Mouse (Mus musculus): ENCODE results near the gene Cxcr3. TPM values are rescaled to one million over a fixed set of nuclear protein-coding genes. Genes with fewer than 3 reads are reported as not detected.

Gene Cxcr3
- polyA plus RNA-seq, 1 experiment from 2014 or later, result 0.13 TPM

GRCm38 (mm10) chrX:101698232-101698631 is 35.8 kb downstream of the Cxcr3 start:
- Histone ChIP-seq H3K4me3 (ENCODE audit: low read depth, low read length) (no peak overlapping the region), H3K9ac (ENCODE audit: low read length) (no peak overlapping the region), H3K36me3 (ENCODE audit: control insufficient read depth, insufficient read depth, low read length) (no peaks in the 10 kb centered on the region), H3K4me2 (ENCODE audit: low read depth) (no peak overlapping the region), H3K27me3 (ENCODE audit: control insufficient read depth, insufficient read depth, low read length) (no peaks in the 10 kb centered on the region), H3K4me1 (ENCODE audit: control insufficient read depth, insufficient read depth, low read length) (no peaks in the 10 kb centered on the region), H3K9me3 (ENCODE audit: control insufficient read depth, low read length) (no peaks in the 10 kb centered on the region), H3K27ac (ENCODE audit: low read depth, low read length) (no peak overlapping the region)
- DNase-seq (ENCODE audit: low spot score), result no peak
- WGBS, result 68% methylated on average over 21 of the region's 23 CpGs
- no peak for ATAC-seq (ENCODE audit: insufficient read depth, low FRiP score, low TSS enrichment)

GRCm38 (mm10) chrX:101697537-101697936 is 36.5 kb downstream of the Cxcr3 start:
- H3K4me1 ChIP-seq (ENCODE audit: control insufficient read depth, insufficient read depth, low read length), result no peaks in the 10 kb centered on the region
- ATAC-seq (ENCODE audit: insufficient read depth, low FRiP score, low TSS enrichment), result no peak
- no peaks in the 10 kb centered on the region for H3K36me3 ChIP-seq (ENCODE audit: control insufficient read depth, insufficient read depth, low read length)
- no peak for DNase-seq (ENCODE audit: low spot score)
- H3K27ac ChIP-seq (ENCODE audit: low read depth, low read length), result no peak overlapping the region
- no peaks in the 10 kb centered on the region for H3K9me3 ChIP-seq (ENCODE audit: control insufficient read depth, low read length)
- no peak overlapping the region for H3K9ac ChIP-seq (ENCODE audit: low read length)
- H3K27me3 ChIP-seq (ENCODE audit: control insufficient read depth, insufficient read depth, low read length), result no peaks in the 10 kb centered on the region
- WGBS, result 71% methylated on average over 33 of the region's 54 CpGs
- no peak overlapping the region for H3K4me2 ChIP-seq (ENCODE audit: low read depth)
- no peak overlapping the region for H3K4me3 ChIP-seq (ENCODE audit: low read depth, low read length)

GRCm38 (mm10) chrX:101695686-101696085 is 38.4 kb downstream of the Cxcr3 start:
- H3K9me3 ChIP-seq (ENCODE audit: control insufficient read depth, low read length), result no peaks in the 10 kb centered on the region
- 93% methylated on average over 27 of the region's 27 CpGs for WGBS
- ATAC-seq (ENCODE audit: insufficient read depth, low FRiP score, low TSS enrichment) (no peak), DNase-seq (ENCODE audit: low spot score) (no peak)
- H3K27me3 ChIP-seq (ENCODE audit: control insufficient read depth, insufficient read depth, low read length), result no peaks in the 10 kb centered on the region
- H3K9ac ChIP-seq (ENCODE audit: low read length), result no peak overlapping the region
- H3K27ac ChIP-seq (ENCODE audit: low read depth, low read length), result no peak overlapping the region
- no peak overlapping the region for H3K4me3 ChIP-seq (ENCODE audit: low read depth, low read length)
- no peak overlapping the region for H3K4me2 ChIP-seq (ENCODE audit: low read depth)
- no peaks in the 10 kb centered on the region for H3K4me1 ChIP-seq (ENCODE audit: control insufficient read depth, insufficient read depth, low read length)
- H3K36me3 ChIP-seq (ENCODE audit: control insufficient read depth, insufficient read depth, low read length), result no peaks in the 10 kb centered on the region

Other genes with a start within 250 kb of the Cxcr3 start
- 22.3 and 24.4 TPM in 2 replicates for gene Taf1, start 201.5 kb downstream of the Cxcr3 start, polyA plus RNA-seq (2014; fragmentation: Nextera tagmentation; extraction: Ambion mirVana)
- 232 and 246 TPM in 2 replicates for gene Ogt, start 94.2 kb downstream of the Cxcr3 start, polyA plus RNA-seq (2014; fragmentation: Nextera tagmentation; extraction: Ambion mirVana)
- not detected in 2 replicates for gene Gm4779, start 60.2 kb upstream of the Cxcr3 start, polyA plus RNA-seq (2014; fragmentation: Nextera tagmentation; extraction: Ambion mirVana)
- 0.35 TPM in 1 of 2 replicates, not detected in the other for gene 8030474K03Rik, start 60.4 kb upstream of the Cxcr3 start, polyA plus RNA-seq (2014; fragmentation: Nextera tagmentation; extraction: Ambion mirVana)
- 11.0 and 11.6 TPM in 2 replicates for gene Nhsl2, start 115.1 kb upstream of the Cxcr3 start, polyA plus RNA-seq (2014; fragmentation: Nextera tagmentation; extraction: Ambion mirVana)